Mouse (Mus musculus): ENCODE measurements at regions not wholly inside any gene's neighbourhood (a gene's known extent, or its start where the extent isn't known, plus 50 kb on each side); places are given as distances from the start of the nearest gene placed in this dataset.
"Not testable (repeated sequence)": the region's sequence is repeated elsewhere in the genome, so short reads cannot be mapped to it uniquely, and the experiment has no call there.

GRCm38 (mm10) chr10:34667203-34667602 is 184.0 kb downstream of the Frk start:
- no peak for DNase-seq

- DNase-seq: peak; percentile 15 to 21
These were observed 184.7 kb downstream of the Frk start for GRCm38 (mm10) chr10:34667735-34668439.

GRCm38 (mm10) chr10:34671791-34672190 is 188.6 kb downstream of the Frk start:
- no peak for DNase-seq

GRCm38 (mm10) chr10:34699414-34699813 is 216.2 kb downstream of the Frk start:
- DNase-seq: not testable (repeated sequence)

GRCm38 (mm10) chr10:34701956-34702355 is 218.8 kb downstream of the Frk start:
- DNase-seq: no peak

GRCm38 (mm10) chr10:34705416-34705815 is 222.2 kb downstream of the Frk start:
- DNase-seq: no peak

GRCm38 (mm10) chr10:34731249-34731648 is 248.1 kb downstream of the Frk start:
- no peak for DNase-seq

- DNase-seq: no peak
These were observed 279.2 kb downstream of the Frk start for GRCm38 (mm10) chr10:34762426-34762825.

GRCm38 (mm10) chr10:34792099-34792498 is 308.9 kb downstream of the Frk start:
- DNase-seq: peak; percentile 2

GRCm38 (mm10) chr10:34811131-34811530 is 327.9 kb downstream of the Frk start:
- DNase-seq: no peak

- DNase-seq: no peak
These were observed 340.9 kb downstream of the Frk start for GRCm38 (mm10) chr10:34824121-34824520.

GRCm38 (mm10) chr10:34842015-34842504 is 358.9 kb downstream of the Frk start:
- DNase-seq: no peak

- DNase-seq: no peak
These were observed 373.4 kb downstream of the Frk start for GRCm38 (mm10) chr10:34856494-34857146.

- no peak for DNase-seq
These were observed 379.5 kb downstream of the Frk start for GRCm38 (mm10) chr10:34862693-34863092.

GRCm38 (mm10) chr10:34871888-34872287 is 388.7 kb downstream of the Frk start:
- DNase-seq: no peak

GRCm38 (mm10) chr10:34878511-34878910 is 395.3 kb downstream of the Frk start:
- no peak for DNase-seq

GRCm38 (mm10) chr10:34887601-34888000 is 404.4 kb downstream of the Frk start:
- no peak for DNase-seq

- DNase-seq: peak; percentile 64 to 81
These were observed 421.1 kb downstream of the Frk start for GRCm38 (mm10) chr10:34904274-34904673.

- DNase-seq: peak; percentile 13 to 40
These were observed 421.5 kb downstream of the Frk start for GRCm38 (mm10) chr10:34904692-34905091.

- DNase-seq: peak in 1 of 2 experiments; percentile 21
These were observed 429.0 kb downstream of the Frk start for GRCm38 (mm10) chr10:34912153-34912723.
